Mouse (Mus musculus): ENCODE results near the gene Fut1. TPM values are rescaled to one million over a fixed set of nuclear protein-coding genes. Genes with fewer than 3 reads are reported as not detected.

Gene Fut1
- total RNA-seq, 2 experiments from 2014 or later: not detected

- no peak for ATAC-seq (replicated peaks; ENCODE audit: poor library complexity, severe bottlenecking)
Measured at GRCm38 (mm10) chr7:45598960-45599879, 17.9 kb upstream of the Fut1 start.

GRCm38 (mm10) chr7:45605704-45606289 lies 11.3 kb upstream of the Fut1 start:
- no peak for ATAC-seq (replicated peaks; ENCODE audit: poor library complexity, severe bottlenecking)

- ATAC-seq (replicated peaks; ENCODE audit: poor library complexity, severe bottlenecking): no peak
Measured at GRCm38 (mm10) chr7:45609511-45609910, 7.6 kb upstream of the Fut1 start.

GRCm38 (mm10) chr7:45616277-45616676 lies 812 bp upstream of the Fut1 start:
- no peak; the same call in 1 of the 2 replicates for ATAC-seq (replicated peaks; ENCODE audit: poor library complexity, severe bottlenecking)

GRCm38 (mm10) chr7:45618316-45618715 lies 1.2 kb downstream of the Fut1 start:
- ATAC-seq (replicated peaks; ENCODE audit: poor library complexity, severe bottlenecking): no peak

GRCm38 (mm10) chr7:45619592-45619991 lies 2.5 kb downstream of the Fut1 start:
- ATAC-seq (replicated peaks; ENCODE audit: poor library complexity, severe bottlenecking): no peak

- ATAC-seq (replicated peaks; ENCODE audit: poor library complexity, severe bottlenecking): peak; percentile 39; the same call in 1 of the 2 replicates
Measured at GRCm38 (mm10) chr7:45621443-45621842, 4.4 kb downstream of the Fut1 start, which contains the start of gene Izumo1. Gene Izumo1, plus strand, starts transcription at chr7:45621811.

- ATAC-seq (replicated peaks; ENCODE audit: poor library complexity, severe bottlenecking): peak; percentile 50; the same call in 1 of the 2 replicates
Measured at GRCm38 (mm10) chr7:45623507-45623906, 6.4 kb downstream of the Fut1 start.

- no peak for ATAC-seq (replicated peaks; ENCODE audit: poor library complexity, severe bottlenecking)
Measured at GRCm38 (mm10) chr7:45624718-45625117, 7.6 kb downstream of the Fut1 start.

- ATAC-seq (replicated peaks; ENCODE audit: poor library complexity, severe bottlenecking): no peak
Measured at GRCm38 (mm10) chr7:45625481-45625880, 8.4 kb downstream of the Fut1 start.

GRCm38 (mm10) chr7:45626571-45627076 lies 9.5 kb downstream of the Fut1 start:
- ATAC-seq (replicated peaks; ENCODE audit: poor library complexity, severe bottlenecking): no peak

GRCm38 (mm10) chr7:45627261-45627660 lies 10.2 kb downstream of the Fut1 start, which contains the start of gene Rasip1:
Gene Rasip1, plus strand, starts transcription at chr7:45627488.
- no peak for ATAC-seq (replicated peaks; ENCODE audit: poor library complexity, severe bottlenecking)

- ATAC-seq (replicated peaks; ENCODE audit: poor library complexity, severe bottlenecking): peak; percentile 92
Measured at GRCm38 (mm10) chr7:45628364-45629294, 11.5 kb downstream of the Fut1 start.

- no peak for ATAC-seq (replicated peaks; ENCODE audit: poor library complexity, severe bottlenecking)
Measured at GRCm38 (mm10) chr7:45630064-45630907, 13.2 kb downstream of the Fut1 start.

- ATAC-seq (replicated peaks; ENCODE audit: poor library complexity, severe bottlenecking): no peak
Measured at GRCm38 (mm10) chr7:45632499-45632898, 15.4 kb downstream of the Fut1 start.

GRCm38 (mm10) chr7:45634946-45635681 lies 18.0 kb downstream of the Fut1 start:
- peak; percentile 92 for ATAC-seq (replicated peaks; ENCODE audit: poor library complexity, severe bottlenecking)

GRCm38 (mm10) chr7:45635711-45636688 lies 18.9 kb downstream of the Fut1 start:
- ATAC-seq (replicated peaks; ENCODE audit: poor library complexity, severe bottlenecking): peak; percentile 27

Measured in granulocyte monocyte progenitor cell, adult 5-6 weeks (primary cell).